Mouse (Mus musculus): ENCODE results near the gene Gm11146. TPM values are rescaled to one million over a fixed set of nuclear protein-coding genes. Genes with fewer than 3 reads are reported as not detected.
A peak's percentile ranks its signal among the peaks of the same experiment; 100 is the strongest.

Gm11146 gene
- polyA plus RNA-seq, 1 experiment from 2014 or later, result not detected

DNA sequence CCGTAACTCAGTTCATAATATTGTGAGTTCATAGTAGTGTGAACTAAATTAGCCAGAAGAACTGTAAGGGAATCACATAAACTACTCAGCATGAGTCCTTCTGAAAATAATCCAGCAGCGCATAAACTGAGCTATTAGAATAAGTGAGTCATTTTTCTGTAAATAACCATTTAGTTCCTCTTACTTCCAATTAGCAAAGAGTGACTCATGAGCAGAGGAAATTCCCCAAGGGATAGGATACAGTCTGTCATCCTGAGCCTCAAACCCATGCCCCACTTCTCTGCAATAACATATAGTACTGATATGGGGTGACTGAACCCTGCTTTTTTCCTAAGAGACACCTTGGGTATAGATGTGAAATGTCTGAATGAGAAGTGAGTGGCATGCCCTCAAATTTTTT is 687 bp upstream of the Gm11146 start:
- POLR2A ChIA-PET, result no interaction called here

DNA sequence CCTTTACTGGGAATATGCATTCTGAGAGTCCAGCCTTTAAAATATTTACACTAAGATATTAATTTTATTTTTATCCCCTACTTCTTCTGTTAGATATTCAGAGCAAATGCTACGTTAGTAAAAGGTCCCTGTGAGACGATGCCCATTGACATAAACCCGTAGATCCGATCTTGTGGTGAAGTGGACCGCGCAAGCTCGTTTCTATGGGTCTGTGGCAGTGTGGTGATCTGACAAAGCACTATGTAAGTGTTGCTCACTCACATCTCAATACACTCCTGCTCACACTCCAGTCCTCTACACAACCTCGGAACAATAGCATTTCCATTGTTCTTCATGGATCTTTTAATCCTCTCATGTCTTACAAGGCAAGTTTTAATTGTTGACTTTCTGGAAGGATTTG is 3.1 kb downstream of the Gm11146 start:
- H3K27me3 ChIP-seq, result no peaks in the 10 kb centered on the region
- DNase-seq (ENCODE audit: low read depth, low spot score), result no peak
- CTCF ChIA-PET, result interaction anchor here (0.9 kb wide), 1 partner anchor 34 kb away, joined by 3 read pairs; no protein-coding TSS in a partner anchor
- ATAC-seq, result no peak
- POLR2A ChIA-PET, result no interaction called here
- in situ Hi-C loops (cut with MboI; ENCODE audit: low pct_unique_long_range_greater_than_20kb), result no loop called here
- TF ChIP-seq CTCF (IDR thresholded peaks at IDR 0.05), result no peak

More for the DNA sequence above, 687 bp upstream of the Gm11146 start:
- CTCF ChIA-PET, result interaction anchor here (0.6 kb wide), 1 partner anchor 68 kb away, joined by 3 read pairs; no protein-coding TSS in a partner anchor
- in situ Hi-C loops (cut with MboI; ENCODE audit: low pct_unique_long_range_greater_than_20kb), result no loop called here
- DNase-seq (ENCODE audit: low read depth, low spot score) (peak; percentile 53), ATAC-seq (peak; percentile 93)
- H3K27me3 ChIP-seq, result no peaks in the 10 kb centered on the region
- TF ChIP-seq CTCF (IDR thresholded peaks at IDR 0.05), result no peak

DNA sequence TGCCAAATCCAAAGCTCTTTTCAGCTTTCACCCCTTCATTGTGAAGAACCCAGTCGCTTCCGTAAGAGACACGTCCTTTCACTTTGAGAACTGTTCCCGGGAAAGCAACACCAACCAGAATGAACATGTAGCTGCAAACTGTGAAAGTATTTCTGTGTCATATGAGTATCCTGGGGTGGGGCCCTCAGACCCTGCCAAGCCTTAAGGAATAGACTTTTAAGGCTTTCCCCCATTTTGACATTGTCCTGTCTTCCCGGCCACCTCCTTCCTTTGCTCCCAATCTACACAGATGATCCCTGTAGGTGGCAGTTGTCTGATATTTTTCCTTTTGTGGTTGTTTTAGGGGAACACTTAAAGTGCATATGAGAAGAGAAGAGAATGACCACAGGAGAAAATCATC is 5.3 kb downstream of the Gm11146 start:
- POLR2A ChIA-PET, result no interaction called here
- no peaks in the 10 kb centered on the region for H3K27me3 ChIP-seq
- DNase-seq (ENCODE audit: low read depth, low spot score), result no peak
- CTCF ChIA-PET, result interaction anchor here (0.9 to 1.2 kb wide), 3 partner anchors 10 to 21 kb away, joined by 4 read pairs; no protein-coding TSS in a partner anchor
- TF ChIP-seq CTCF (IDR thresholded peaks at IDR 0.05), result no peak
- in situ Hi-C loops (cut with MboI; ENCODE audit: low pct_unique_long_range_greater_than_20kb), result no loop called here
- ATAC-seq, result no peak

DNA sequence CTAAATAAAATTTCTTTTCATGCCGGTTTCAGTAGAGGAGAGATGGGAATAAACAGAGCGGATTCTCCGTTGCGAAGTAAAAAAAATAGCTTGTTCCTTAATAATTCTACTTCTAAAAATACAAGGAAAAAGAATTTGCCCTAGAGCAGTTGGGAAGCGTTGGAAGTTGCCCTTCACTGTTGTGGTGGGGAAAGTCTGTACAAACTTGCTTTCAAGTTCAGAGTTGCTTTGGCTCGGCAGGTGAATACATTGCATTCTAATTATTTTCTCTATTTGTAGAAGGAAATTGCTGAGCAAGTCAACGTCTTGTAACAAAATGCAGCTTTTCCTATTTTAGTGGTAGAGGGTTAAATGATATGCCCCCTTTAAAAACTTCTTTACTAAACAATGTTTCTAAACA is 6.2 kb downstream of the Gm11146 start:
- POLR2A ChIA-PET, result no interaction called here
- ATAC-seq (no peak), DNase-seq (ENCODE audit: low read depth, low spot score) (no peak)
- TF ChIP-seq CTCF (IDR thresholded peaks at IDR 0.05), result no peak
- CTCF ChIA-PET, result interaction anchor here (1.4 kb wide), 1 partner anchor 152 kb away, joined by 3 read pairs; no protein-coding TSS in a partner anchor
- in situ Hi-C loops (cut with MboI; ENCODE audit: low pct_unique_long_range_greater_than_20kb), result no loop called here
- H3K27me3 ChIP-seq, result no peaks in the 10 kb centered on the region

DNA sequence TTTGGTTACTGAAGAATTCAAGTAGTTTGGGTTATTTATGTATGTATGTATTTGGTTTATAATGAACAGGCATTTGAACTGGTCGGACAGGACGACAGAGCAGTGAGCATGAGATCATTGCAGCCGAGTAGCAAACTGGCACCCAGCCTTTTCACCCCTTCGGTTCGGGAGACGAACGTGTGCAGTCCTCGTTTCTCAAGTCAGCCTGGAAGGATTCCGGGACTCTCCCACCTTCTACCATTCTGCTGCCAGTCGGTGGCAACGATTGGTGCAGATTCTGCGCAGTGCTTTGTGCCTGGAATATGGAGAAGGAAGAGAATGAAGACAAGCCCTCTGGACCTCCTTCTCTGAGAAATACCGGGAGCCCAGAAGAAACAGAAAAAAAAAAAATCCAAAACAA is 7.3 kb downstream of the Gm11146 start:
- in situ Hi-C loops (cut with MboI; ENCODE audit: low pct_unique_long_range_greater_than_20kb), result no loop called here
- ChIA-PET POLR2A (no interaction called here), CTCF (no interaction called here)
- DNase-seq (ENCODE audit: low read depth, low spot score) (no peak), ATAC-seq (no peak)
- H3K27me3 ChIP-seq, result no peaks in the 10 kb centered on the region
- TF ChIP-seq CTCF (IDR thresholded peaks at IDR 0.05), result no peak

GRCm38 (mm10) chr16:77593828-77594421 is 8.0 kb downstream of the Gm11146 start:
- ATAC-seq, result no peak
- TF ChIP-seq CTCF (IDR thresholded peaks at IDR 0.05), result no peak

GRCm38 (mm10) chr16:77592986-77593385 is 8.9 kb downstream of the Gm11146 start:
- in situ Hi-C loops (cut with MboI; ENCODE audit: low pct_unique_long_range_greater_than_20kb), result no loop called here
- POLR2A ChIA-PET, result no interaction called here
- TF ChIP-seq CTCF (IDR thresholded peaks at IDR 0.05), result no peak
- no peak for ATAC-seq
- no peak for DNase-seq (ENCODE audit: low read depth, low spot score)
- CTCF ChIA-PET, result no interaction called here
- no peaks in the 10 kb centered on the region for H3K27me3 ChIP-seq

More at GRCm38 (mm10) chr16:77593828-77594421, 8.0 kb downstream of the Gm11146 start:
- DNase-seq (ENCODE audit: low read depth, low spot score), result no peak
- in situ Hi-C loops (cut with MboI; ENCODE audit: low pct_unique_long_range_greater_than_20kb), result no loop called here
- no peaks in the 10 kb centered on the region for H3K27me3 ChIP-seq
- CTCF ChIA-PET, result interaction anchor here (0.8 kb wide), 1 partner anchor 14 kb away, joined by 3 read pairs; no protein-coding TSS in a partner anchor
- POLR2A ChIA-PET, result no interaction called here

DNA sequence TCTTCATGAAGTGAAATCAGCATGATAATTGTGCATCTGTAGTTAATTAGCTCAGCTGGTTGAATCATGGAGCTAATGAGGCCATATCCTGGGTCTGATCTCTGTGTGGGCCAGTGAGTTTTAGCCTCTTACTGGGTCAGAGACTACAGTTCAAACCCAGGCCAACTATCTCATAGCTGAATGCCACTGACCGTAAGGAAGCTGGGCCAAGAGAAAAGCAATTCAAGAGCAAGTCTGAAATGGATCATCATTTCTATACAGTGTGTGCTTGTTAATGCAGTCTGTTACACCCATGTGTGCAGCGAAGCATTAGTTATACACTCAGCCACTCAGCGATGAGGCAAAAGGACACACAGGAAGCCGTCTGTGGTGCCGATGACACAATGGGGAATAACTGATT is 28.9 kb downstream of the Gm11146 start:
- ChIA-PET CTCF (interaction anchor here (1.3 kb wide), 1 partner anchor 12 kb away, joined by 3 read pairs; no protein-coding TSS in a partner anchor), POLR2A (no interaction called here)
- ATAC-seq (no peak), DNase-seq (ENCODE audit: low read depth, low spot score) (no peak)
- no peak for TF ChIP-seq CTCF (IDR thresholded peaks at IDR 0.05)
- no peaks in the 10 kb centered on the region for H3K27me3 ChIP-seq
- in situ Hi-C loops (cut with MboI; ENCODE audit: low pct_unique_long_range_greater_than_20kb), result no loop called here

DNA sequence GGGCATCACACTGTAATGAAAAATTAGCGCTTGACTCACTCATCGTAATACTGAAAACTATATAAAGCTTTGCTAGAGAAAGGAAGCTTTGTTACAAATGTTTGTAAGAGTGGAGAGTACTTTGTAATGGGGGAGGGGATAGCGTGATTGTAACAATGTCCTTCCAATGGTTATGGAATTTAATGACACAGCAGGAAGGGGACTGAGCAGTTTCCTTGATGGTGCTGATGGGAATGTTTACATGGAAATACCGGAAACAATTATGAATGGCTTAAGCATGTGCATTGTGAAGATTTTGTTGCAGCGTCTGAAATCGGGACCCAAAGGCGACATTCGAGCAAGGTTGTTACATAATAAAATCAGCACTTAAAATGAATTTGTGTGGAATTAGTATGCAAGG is 32.4 kb downstream of the Gm11146 start:
- CTCF ChIA-PET, result no interaction called here

GRCm38 (mm10) chr16:77568384-77568783 is 33.5 kb downstream of the Gm11146 start:
- H3K27me3 ChIP-seq, result no peaks in the 10 kb centered on the region
- DNase-seq (ENCODE audit: low read depth, low spot score), result no peak
- in situ Hi-C loops (cut with MboI; ENCODE audit: low pct_unique_long_range_greater_than_20kb), result no loop called here
- no peak for ATAC-seq
- ChIA-PET POLR2A (no interaction called here), CTCF (interaction anchor here (1.5 kb wide), 1 partner anchor 37 kb away, joined by 3 read pairs; no protein-coding TSS in a partner anchor)
- TF ChIP-seq CTCF (IDR thresholded peaks at IDR 0.05), result no peak

More for the DNA sequence above, 32.4 kb downstream of the Gm11146 start:
- H3K27me3 ChIP-seq, result no peaks in the 10 kb centered on the region
- ATAC-seq (no peak), DNase-seq (ENCODE audit: low read depth, low spot score) (no peak)
- no peak for TF ChIP-seq CTCF (IDR thresholded peaks at IDR 0.05)
- in situ Hi-C loops (cut with MboI; ENCODE audit: low pct_unique_long_range_greater_than_20kb), result no loop called here
- POLR2A ChIA-PET, result no interaction called here

DNA sequence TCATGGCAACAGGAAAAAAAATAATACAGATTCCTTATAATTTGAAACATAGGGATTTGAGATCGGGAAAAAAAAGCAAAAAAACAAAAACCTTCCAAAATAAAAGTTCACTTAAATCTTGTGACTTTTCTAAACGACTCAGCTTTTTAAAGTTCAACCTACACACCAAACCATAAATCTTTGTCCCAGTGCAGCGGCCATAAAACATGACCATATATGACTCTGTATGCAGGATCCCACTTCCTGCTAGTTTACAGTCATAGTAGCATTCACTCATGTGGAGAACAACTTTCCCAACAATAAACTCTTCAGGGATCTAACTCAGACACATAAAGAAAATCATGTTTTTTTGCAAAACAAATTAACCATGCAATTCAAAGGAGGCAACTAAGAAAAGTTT is 39.0 kb downstream of the Gm11146 start:
- DNase-seq (ENCODE audit: low read depth, low spot score) (no peak), ATAC-seq (no peak)
- no peaks in the 10 kb centered on the region for H3K27me3 ChIP-seq
- no peak for TF ChIP-seq CTCF (IDR thresholded peaks at IDR 0.05)
- in situ Hi-C loops (cut with MboI; ENCODE audit: low pct_unique_long_range_greater_than_20kb), result no loop called here
- CTCF ChIA-PET, result interaction anchor here (0.8 kb wide), 1 partner anchor 10 kb away, joined by 3 read pairs; no protein-coding TSS in a partner anchor
- POLR2A ChIA-PET, result no interaction called here

Measured in Patski (cell line).